Mouse (Mus musculus): ENCODE measurements around the gene Rufy1.
"Not testable (repeated sequence)": the region's sequence is repeated elsewhere in the genome, so short reads cannot be mapped to it uniquely, and the experiment has no call there.

Gene Rufy1

GRCm38 (mm10) chr11:50387167-50387679, 43.7 kb downstream of the Rufy1 start:
- DNase-seq (ENCODE audit: low read depth in 2 of 2, low spot score in 2 of 2) = no peak

GRCm38 (mm10) chr11:50381311-50381710, 49.6 kb downstream of the Rufy1 start:
- no peak for DNase-seq (ENCODE audit: low read depth in 2 of 2, low spot score in 2 of 2)

GRCm38 (mm10) chr11:50379023-50379752, 51.7 kb downstream of the Rufy1 start:
- no peak for DNase-seq (ENCODE audit: low read depth in 2 of 2, low spot score in 2 of 2)

- peak; percentile 74 to 75 for DNase-seq (ENCODE audit: low read depth in 2 of 2, low spot score in 2 of 2)
These were observed 52.8 kb downstream of the Rufy1 start for GRCm38 (mm10) chr11:50377892-50378684.

GRCm38 (mm10) chr11:50376911-50377891, 53.7 kb downstream of the Rufy1 start, which contains the start of gene Hnrnph1:
Hnrnph1 (plus strand) TSS chr11:50376990.
- DNase-seq (ENCODE audit: low read depth in 2 of 2, low spot score in 2 of 2) = peak; percentile 99

GRCm38 (mm10) chr11:50376156-50376790, 54.7 kb downstream of the Rufy1 start:
- DNase-seq (ENCODE audit: low read depth in 2 of 2, low spot score in 2 of 2) = no peak

GRCm38 (mm10) chr11:50375421-50375820, 55.5 kb downstream of the Rufy1 start:
- DNase-seq (ENCODE audit: low read depth in 2 of 2, low spot score in 2 of 2) = no peak

- no peak for DNase-seq (ENCODE audit: low read depth in 2 of 2, low spot score in 2 of 2)
These were observed 56.5 kb downstream of the Rufy1 start for GRCm38 (mm10) chr11:50374286-50375015.

- no peak for DNase-seq (ENCODE audit: low read depth in 2 of 2, low spot score in 2 of 2)
These were observed 57.3 kb downstream of the Rufy1 start for GRCm38 (mm10) chr11:50373621-50374020.

GRCm38 (mm10) chr11:50373086-50373485, 57.8 kb downstream of the Rufy1 start:
- no peak for DNase-seq (ENCODE audit: low read depth in 2 of 2, low spot score in 2 of 2)

GRCm38 (mm10) chr11:50371911-50372310, 59.0 kb downstream of the Rufy1 start:
- no peak for DNase-seq (ENCODE audit: low read depth in 2 of 2, low spot score in 2 of 2)

GRCm38 (mm10) chr11:50371399-50371841, 59.5 kb downstream of the Rufy1 start:
- DNase-seq (ENCODE audit: low read depth in 2 of 2, low spot score in 2 of 2) = peak; percentile 41 to 49

- DNase-seq (ENCODE audit: low read depth in 2 of 2, low spot score in 2 of 2) = no peak
These were observed 60.0 kb downstream of the Rufy1 start for GRCm38 (mm10) chr11:50370969-50371368.

GRCm38 (mm10) chr11:50369360-50369911, 61.5 kb downstream of the Rufy1 start:
- no peak for DNase-seq (ENCODE audit: low read depth in 2 of 2, low spot score in 2 of 2)

- DNase-seq (ENCODE audit: low read depth in 2 of 2, low spot score in 2 of 2) = no peak
These were observed 63.4 kb downstream of the Rufy1 start for GRCm38 (mm10) chr11:50367531-50367930.

GRCm38 (mm10) chr11:50365322-50365721, 65.6 kb downstream of the Rufy1 start:
- no peak for DNase-seq (ENCODE audit: low read depth in 2 of 2, low spot score in 2 of 2)

GRCm38 (mm10) chr11:50364548-50364947, 66.4 kb downstream of the Rufy1 start:
- DNase-seq (ENCODE audit: low read depth in 2 of 2, low spot score in 2 of 2) = peak; percentile 75 to 82

GRCm38 (mm10) chr11:50361282-50361681, 69.6 kb downstream of the Rufy1 start:
- DNase-seq (ENCODE audit: low read depth in 2 of 2, low spot score in 2 of 2) = not testable (repeated sequence)
